ENCODE assay signal across 8 mouse cellular contexts in the genomic region with DNA sequence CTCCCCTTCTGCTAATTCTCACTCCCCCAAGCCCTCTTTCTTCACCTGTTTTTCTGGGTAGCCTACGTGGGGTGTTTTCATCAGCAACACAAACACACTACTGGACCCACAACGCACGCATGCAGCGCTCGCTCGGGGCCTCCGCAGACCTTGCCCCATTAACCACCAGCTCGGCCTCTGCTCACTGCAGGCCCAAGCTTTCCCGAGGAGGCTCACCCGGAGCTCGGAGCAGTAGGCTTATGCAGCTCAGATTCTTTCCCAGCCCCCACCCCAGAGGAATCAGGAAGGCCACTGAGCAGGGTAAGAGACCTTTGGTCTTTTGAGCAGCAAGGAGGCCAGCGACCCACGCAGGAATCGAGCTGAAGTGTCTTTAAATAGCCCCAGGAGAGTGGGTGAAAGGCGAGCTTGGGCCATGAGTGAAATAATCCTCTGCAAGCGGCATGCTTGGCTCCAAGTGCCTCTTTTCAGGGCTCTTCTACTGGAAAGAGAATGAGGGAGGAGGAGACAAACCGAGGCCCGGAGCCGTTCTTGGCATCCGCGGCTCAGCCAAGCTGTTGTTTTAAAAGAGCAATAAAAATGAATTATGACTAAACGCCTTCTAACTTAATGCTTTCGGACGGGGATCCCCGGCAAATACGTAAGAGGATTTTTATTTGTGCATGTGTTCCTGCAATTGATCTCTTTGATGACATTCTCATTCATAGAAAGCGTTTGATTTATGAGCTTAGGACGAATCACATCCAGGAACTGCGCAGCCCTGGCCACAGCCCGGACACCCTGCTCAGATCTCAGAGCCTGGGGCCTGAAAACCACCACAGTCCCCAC. TPM values are rescaled to one million over a fixed set of nuclear protein-coding genes. Genes with fewer than 3 reads are reported as not detected.
DNase-seq lines count a peak whose midpoint lies in the region; ATAC-seq and TF ChIP-seq lines count a peak whose summit lies in the region.

No protein-coding gene starts in this region.

- peak overlapping the region; percentile 95 for H3K4me2 ChIP-seq in CH12.LX (ENCODE audit: insufficient read depth, low read depth, poor library complexity, severe bottlenecking)
- H3K4me2 ChIP-seq in hindbrain, embryonic 11.5 days (replicated peaks; ENCODE audit: low read depth, low read length), result peak overlapping the region; percentile 95
- H3K4me2 ChIP-seq in limb, embryonic 13.5 days (replicated peaks), result peak overlapping the region; percentile 100

- H3K4me3 ChIP-seq in CH12.LX (replicated peaks in 1 of 3; ENCODE audit: low read depth in 2 of 3, low read length in 2 of 3, poor library complexity in 1 of 3), result peak overlapping the region; percentile 23 to 83 (median 52)
- peak overlapping the region; percentile 76 for H3K4me3 ChIP-seq in hindbrain, embryonic 11.5 days (ENCODE audit: low read depth, low read length)
- H3K4me3 ChIP-seq in limb, embryonic 13.5 days, result peak overlapping the region; percentile 72
- H3K4me3 ChIP-seq in small intestine, adult 2 months (ENCODE audit: low read depth, low read length), result peak overlapping the region; percentile 35

- peaks cover 2 to 17% of the 10 kb centered on the region in 2 experiments; a peak in 3 of 4 replicates for H3K4me1 ChIP-seq in CH12.LX (ENCODE audit: control insufficient read depth in 1 of 2, insufficient read depth in 2 of 2)
- H3K4me1 ChIP-seq in hindbrain, embryonic 11.5 days (replicated peaks; ENCODE audit: control insufficient read depth, insufficient read depth, low read length), result no peaks in the 10 kb centered on the region
- H3K4me1 ChIP-seq in limb, embryonic 13.5 days, result peaks cover 64% of the 10 kb centered on the region
- H3K4me1 ChIP-seq in small intestine, adult 2 months (ENCODE audit: control insufficient read depth, insufficient read depth, insufficient read length, low read length), result peaks cover 5% of the 10 kb centered on the region

- under 1% methylated on average over 30 of the region's 30 CpGs for WGBS in hindbrain, embryonic 11.5 days
- WGBS in limb, embryonic 13.5 days, result 3% methylated on average over 30 of the region's 30 CpGs
- WGBS in small intestine, adult 2 months, result 7% methylated on average over 30 of the region's 30 CpGs

- TF ChIP-seq CTCF in CH12.LX (conservative IDR thresholded peaks at IDR 0.05 in 1 of 2, IDR thresholded peaks at IDR 0.05 in 1 of 2; ENCODE audit: low read depth in 2 of 2, low read length in 2 of 2), result no peak
- TF ChIP-seq CTCF in small intestine, adult 2 months (IDR thresholded peaks at IDR 0.05; ENCODE audit: extremely low read depth, insufficient read length, insufficient replicate concordance, low read depth, low read length), result no peak

- in situ Hi-C loops in CH12.LX (cut with MboI; ENCODE audit: low pct_ligation_motif_present, low pct_unique_long_range_greater_than_20kb, low sequenced_read_pairs), result no loop called here

- H3K79me2 ChIP-seq in CH12.LX (replicated peaks; ENCODE audit: control insufficient read depth, extremely low read depth, insufficient read depth, poor library complexity, severe bottlenecking), result peaks cover 7% of the 10 kb centered on the region; the same call in 1 of the 2 replicates

- H3K27me3 ChIP-seq in CH12.LX (replicated peaks), result no peaks in the 10 kb centered on the region
- H3K27me3 ChIP-seq in hindbrain, embryonic 11.5 days (ENCODE audit: control insufficient read depth, insufficient read depth, low read length), result peaks cover 40% of the 10 kb centered on the region
- peaks cover 87% of the 10 kb centered on the region for H3K27me3 ChIP-seq in limb, embryonic 13.5 days
- H3K27me3 ChIP-seq in small intestine, adult 2 months (ENCODE audit: control insufficient read depth, insufficient read depth, low read length), result peaks cover 43% of the 10 kb centered on the region

- no peak for ATAC-seq in hindbrain, embryonic 11.5 days (ENCODE audit: low FRiP score)
- ATAC-seq in limb, embryonic 13.5 days (ENCODE audit: low FRiP score, low read depth), result peak; percentile 21; the same call in 1 of the 2 replicates
- ATAC-seq in megakaryocyte progenitor cell, adult 5-6 weeks (replicated peaks; ENCODE audit: poor library complexity), result no peak

- no peak for TF ChIP-seq RAD21 in CH12.LX (IDR thresholded peaks at IDR 0.05; ENCODE audit: low read depth, low read length)

- intact Hi-C loops in gastrocnemius, postnatal 36 days (cut with DNase I), result loop anchor here (5.0 kb wide), 1 partner anchor 47 kb away; a partner anchor contains a TSS

- no peak for TF ChIP-seq POLR2A in CH12.LX (IDR thresholded peaks at IDR 0.05; ENCODE audit: low read depth, low read length)
- no peak for TF ChIP-seq POLR2A in small intestine, adult 2 months (IDR thresholded peaks at IDR 0.05; ENCODE audit: low read depth, low read length)

- peak; percentile 50 for DNase-seq in 3134 (ENCODE audit: extremely low read depth, insufficient read length, low spot score)
- DNase-seq in CH12.LX (ENCODE audit: extremely low read depth), result peak; percentile 25
- peak; percentile 71 for DNase-seq in hindbrain, embryonic 11.5 days (ENCODE audit: low spot score)
- DNase-seq in layer of hippocampus, postnatal 14 days (ENCODE audit: low spot score in 2 of 2), result no peak
- DNase-seq in gastrocnemius, postnatal 36 days, result no peak

- no peaks in the 10 kb centered on the region for H3K9me3 ChIP-seq in CH12.LX (replicated peaks; ENCODE audit: low read length)
- H3K9me3 ChIP-seq in hindbrain, embryonic 11.5 days (ENCODE audit: control insufficient read depth, low read length), result no peaks in the 10 kb centered on the region
- no peaks in the 10 kb centered on the region for H3K9me3 ChIP-seq in limb, embryonic 13.5 days

- H3K36me3 ChIP-seq in CH12.LX (replicated peaks in 1 of 2; ENCODE audit: control insufficient read depth in 1 of 2, insufficient read depth in 1 of 2, low read length in 1 of 2), result peaks cover 6 to 40% of the 10 kb centered on the region in 2 experiments
- H3K36me3 ChIP-seq in hindbrain, embryonic 11.5 days (ENCODE audit: control insufficient read depth, insufficient read depth, low read length), result no peaks in the 10 kb centered on the region
- no peaks in the 10 kb centered on the region for H3K36me3 ChIP-seq in limb, embryonic 13.5 days
- H3K36me3 ChIP-seq in small intestine, adult 2 months (ENCODE audit: control insufficient read depth, insufficient read depth, low read length), result no peaks in the 10 kb centered on the region

- H3K9ac ChIP-seq in CH12.LX (ENCODE audit: insufficient read depth, low read depth), result peak overlapping the region; percentile 96
- H3K9ac ChIP-seq in hindbrain, embryonic 11.5 days (ENCODE audit: low read depth, low read length), result peak overlapping the region; percentile 84
- H3K9ac ChIP-seq in limb, embryonic 13.5 days, result peak overlapping the region; percentile 31; the same call in 1 of the 2 replicates

- TF ChIP-seq EP300 in CH12.LX (IDR thresholded peaks at IDR 0.05; ENCODE audit: low read length), result no peak

- dilution Hi-C loops in CH12.LX (cut with MboI; ENCODE audit: extremely low pct_ligation_motif_present, extremely low pct_unique_long_range_greater_than_20kb, low sequenced_read_pairs), result no loop called here

- peak overlapping the region; percentile 40 for H3K27ac ChIP-seq in CH12.LX (ENCODE audit: insufficient read depth, low read depth)
- peak overlapping the region; percentile 94 for H3K27ac ChIP-seq in hindbrain, embryonic 11.5 days (ENCODE audit: low read depth, low read length)
- H3K27ac ChIP-seq in limb, embryonic 13.5 days, result no peak overlapping the region
- peak overlapping the region; percentile 69 for H3K27ac ChIP-seq in small intestine, adult 2 months (ENCODE audit: insufficient read depth, low read depth, low read length)

RNA-seq across cellular contexts. Expression of a gene that starts 2.6 kb away (rescaled TPM):
- total RNA-seq in CH12.LX (2012; rRNA removed) (1.4 and 1.9 TPM in 2 replicates), CH12.LX (2014; rRNA removed) (3.7 and 4.6 TPM in 2 replicates)
- polyA plus RNA-seq in CH12.LX (2012; ENCODE audit: insufficient read length, low read depth), result 2.5 and 3.2 TPM in 2 replicates
- polyA plus RNA-seq in hindbrain, embryonic 11.5 days (2014; fragmentation: Nextera tagmentation; extraction: Ambion mirVana), result 4.0 and 4.1 TPM in 2 replicates
- 1.1 and 1.5 TPM in 2 replicates for polyA plus RNA-seq in limb, embryonic 13.5 days (2015; fragmentation: Nextera tagmentation; extraction: Ambion mirVana)
- 0.11 and 0.28 TPM in 2 replicates for polyA plus RNA-seq in small intestine, adult 2 months (2012; rRNA removed)
- total RNA-seq in layer of hippocampus, postnatal 14 days (2021), result not detected
- total RNA-seq in megakaryocyte progenitor cell, adult 5-6 weeks (2015), result 0.15 and 0.17 TPM in 2 replicates
- total RNA-seq in megakaryocyte progenitor cell, adult 5-6 weeks (2017), result 0.10 TPM in 1 of 2 replicates, not detected in the other
- total RNA-seq in gastrocnemius, postnatal 36 days (2021), result under 1 TPM; 0.13 to 0.15 TPM

RNA-seq across cellular contexts. Expression of a gene that starts 3.9 kb away (rescaled TPM):
- not detected in 2 replicates for total RNA-seq in CH12.LX (2012; rRNA removed)
- 0.12 TPM in 1 of 2 replicates, not detected in the other for total RNA-seq in CH12.LX (2014; rRNA removed)
- polyA plus RNA-seq in CH12.LX (2012; ENCODE audit: insufficient read length, low read depth), result 0.26 and 0.45 TPM in 2 replicates
- 63.7 and 68.1 TPM in 2 replicates for polyA plus RNA-seq in hindbrain, embryonic 11.5 days (2014; fragmentation: Nextera tagmentation; extraction: Ambion mirVana)
- 1.5 and 2.5 TPM in 2 replicates for polyA plus RNA-seq in limb, embryonic 13.5 days (2015; fragmentation: Nextera tagmentation; extraction: Ambion mirVana)
- polyA plus RNA-seq in small intestine, adult 2 months (2012; rRNA removed), result 0.83 and 1.0 TPM in 2 replicates
- total RNA-seq in layer of hippocampus, postnatal 14 days (2021), result not detected
- total RNA-seq in megakaryocyte progenitor cell, adult 5-6 weeks (2015), result 0.86 TPM in 1 of 2 replicates, not detected in the other
- total RNA-seq in megakaryocyte progenitor cell, adult 5-6 weeks (2017), result 0.34 TPM in 1 of 2 replicates, not detected in the other
- total RNA-seq in gastrocnemius, postnatal 36 days (2021), result under 1 TPM in 1 of 2 experiments, not detected in 1; 0.22 TPM

RNA-seq across cellular contexts. Expression of a gene that starts 16.6 kb away (rescaled TPM):
- total RNA-seq in CH12.LX (2012; rRNA removed) (not detected in 2 replicates), CH12.LX (2014; rRNA removed) (not detected in 2 replicates)
- 0.07 TPM in 1 of 2 replicates, not detected in the other for polyA plus RNA-seq in CH12.LX (2012; ENCODE audit: insufficient read length, low read depth)
- polyA plus RNA-seq in hindbrain, embryonic 11.5 days (2014; fragmentation: Nextera tagmentation; extraction: Ambion mirVana), result 4.9 and 5.4 TPM in 2 replicates
- 0.66 and 0.71 TPM in 2 replicates for polyA plus RNA-seq in limb, embryonic 13.5 days (2015; fragmentation: Nextera tagmentation; extraction: Ambion mirVana)
- 0.10 TPM in 1 of 2 replicates, not detected in the other for polyA plus RNA-seq in small intestine, adult 2 months (2012; rRNA removed)
- not detected for total RNA-seq in layer of hippocampus, postnatal 14 days (2021)
- not detected in 2 replicates for total RNA-seq in megakaryocyte progenitor cell, adult 5-6 weeks (2015)
- not detected in 2 replicates for total RNA-seq in megakaryocyte progenitor cell, adult 5-6 weeks (2017)
- not detected for total RNA-seq in gastrocnemius, postnatal 36 days (2021)

RNA-seq across cellular contexts. Expression of a gene that starts 30.8 kb away (rescaled TPM):
- total RNA-seq in CH12.LX (2012; rRNA removed) (not detected in 2 replicates), CH12.LX (2014; rRNA removed) (not detected in 2 replicates)
- polyA plus RNA-seq in CH12.LX (2012; ENCODE audit: insufficient read length, low read depth), result 0.19 TPM in 1 of 2 replicates, not detected in the other
- polyA plus RNA-seq in hindbrain, embryonic 11.5 days (2014; fragmentation: Nextera tagmentation; extraction: Ambion mirVana), result 11.9 and 12.8 TPM in 2 replicates
- polyA plus RNA-seq in limb, embryonic 13.5 days (2015; fragmentation: Nextera tagmentation; extraction: Ambion mirVana), result 0.52 and 0.96 TPM in 2 replicates
- 2.3 and 2.4 TPM in 2 replicates for polyA plus RNA-seq in small intestine, adult 2 months (2012; rRNA removed)
- total RNA-seq in layer of hippocampus, postnatal 14 days (2021), result not detected
- 0.88 and 1.9 TPM in 2 replicates for total RNA-seq in megakaryocyte progenitor cell, adult 5-6 weeks (2015)
- total RNA-seq in megakaryocyte progenitor cell, adult 5-6 weeks (2017), result 0.71 and 1.3 TPM in 2 replicates
- 1 to 10 TPM; 2.0 TPM for total RNA-seq in gastrocnemius, postnatal 36 days (2021)

RNA-seq across cellular contexts. Expression of a gene that starts 43.7 kb away (rescaled TPM):
- total RNA-seq in CH12.LX (2012; rRNA removed) (1.5 TPM in 2 replicates), CH12.LX (2014; rRNA removed) (0.83 and 1.2 TPM in 2 replicates)
- polyA plus RNA-seq in CH12.LX (2012; ENCODE audit: insufficient read length, low read depth), result 3.1 and 4.1 TPM in 2 replicates
- polyA plus RNA-seq in hindbrain, embryonic 11.5 days (2014; fragmentation: Nextera tagmentation; extraction: Ambion mirVana), result 23.8 and 39.3 TPM in 2 replicates
- 4.8 and 5.3 TPM in 2 replicates for polyA plus RNA-seq in limb, embryonic 13.5 days (2015; fragmentation: Nextera tagmentation; extraction: Ambion mirVana)
- 3.5 and 4.7 TPM in 2 replicates for polyA plus RNA-seq in small intestine, adult 2 months (2012; rRNA removed)
- not detected for total RNA-seq in layer of hippocampus, postnatal 14 days (2021)
- 2.3 and 3.1 TPM in 2 replicates for total RNA-seq in megakaryocyte progenitor cell, adult 5-6 weeks (2015)
- 0.83 and 1.1 TPM in 2 replicates for total RNA-seq in megakaryocyte progenitor cell, adult 5-6 weeks (2017)
- 1 to 10 TPM; 1.6 to 2.0 TPM for total RNA-seq in gastrocnemius, postnatal 36 days (2021)

Comparison
In these comparisons a context has a peak if more than half of its experiments do, and no peak if none do; other contexts are left out.
1. DNase-seq: peak in 3134 (single experiment), CH12.LX (single experiment) and hindbrain, embryonic 11.5 days (single experiment); none in layer of hippocampus, postnatal 14 days (0 of 2) and gastrocnemius, postnatal 36 days (0 of 2).
2. H3K9ac ChIP-seq: peak in every context shown above with its lines; median percentile 96 in CH12.LX; 84 in hindbrain, embryonic 11.5 days; 31 in limb, embryonic 13.5 days.
3. Peak in every context shown above with its lines, with median percentiles within 50 percentile points of each other: H3K4me2 ChIP-seq and H3K4me3 ChIP-seq.